Mouse (Mus musculus) intestine, postnatal 0 days (tissue): ENCODE results near the gene Gjb3. TPM values are rescaled to one million over a fixed set of nuclear protein-coding genes. Genes with fewer than 3 reads are reported as not detected.

ENCODE experiments used
- ATAC-seq: fragments of 200-750 bp; cut with Nextera tagmentation; 2 replicates; pipeline ENCODE4 v1.8.0; 2017; ENCODE audit warnings: mild to moderate bottlenecking, moderate TSS enrichment, moderate library complexity
- H3K27ac ChIP-seq: fragments of 300-500 bp; sonication (generic); 2 replicates; pipeline ENCODE4 v1.5.1; 2014; ENCODE audit warnings: mild to moderate bottlenecking, low read depth, low read length, moderate library complexity
- H3K27me3 ChIP-seq: fragments of 300-500 bp; sonication (generic); replicated peaks from 2 replicates; pipeline ENCODE4 v1.6.1; 2014; ENCODE audit warnings: low read length, mixed read lengths; ENCODE audit not compliant: control insufficient read depth, insufficient read depth
- H3K36me3 ChIP-seq: fragments of 300-500 bp; sonication (generic); 2 replicates; pipeline ENCODE4 v1.6.1; 2014; ENCODE audit warnings: mild to moderate bottlenecking, moderate library complexity; ENCODE audit not compliant: control insufficient read depth, insufficient read depth
- H3K4me1 ChIP-seq: fragments of 300-500 bp; sonication (generic); replicated peaks from 2 replicates; pipeline ENCODE4 v1.6.1; 2014; ENCODE audit warnings: antibody characterized with exemption, low read length, mixed read lengths; ENCODE audit not compliant: control insufficient read depth, insufficient read depth
- H3K4me2 ChIP-seq: fragments of 300-500 bp; sonication (generic); replicated peaks from 2 replicates; pipeline ENCODE4 v1.6.1; 2014; ENCODE audit warnings: low read depth, mild to moderate bottlenecking, moderate library complexity
- H3K4me3 ChIP-seq: fragments of 300-500 bp; sonication (generic); 2 replicates; pipeline ENCODE4 v1.5.1; 2014; ENCODE audit warnings: low read depth, low read length
- H3K9ac ChIP-seq: fragments of 300-500 bp; sonication (generic); 2 replicates; pipeline ENCODE4 v1.6.1; 2014; ENCODE audit warnings: mild to moderate bottlenecking, low read depth, low read length
- H3K9me3 ChIP-seq: fragments of 300-500 bp; sonication (generic); 2 replicates; pipeline ENCODE4 v1.6.1; 2016; ENCODE audit warnings: mixed run types; ENCODE audit not compliant: control insufficient read depth
- CTCF ChIP-seq: sonication (generic); IDR thresholded peaks from 2 replicates; pipeline ENCODE4 v1.5.1; 2016; ENCODE audit warnings: low read depth, mild to moderate bottlenecking, control low read depth, antibody characterized with exemption, moderate library complexity
- WGBS: fragments of 180-500 bp; shearing (Covaris S2); extraction: QIAGEN DNeasy Blood & Tissue Kit; methylation state at CpG from one replicate; pipeline ENCODE4 v1.1.7; 2014; 5-methylcytosine and 5-hydroxymethylcytosine counted together
- polyA plus RNA-seq: library from polyadenylated mRNA; unstranded; fragments of >200 nt; fragmentation: Nextera tagmentation; extraction: Ambion mirVana; gene quantifications from 2 replicates; pipeline ENCODE4 v1.2.1, GENCODE M21; 2015

Gjb3 gene
- polyA plus RNA-seq, 1 experiment from 2014 or later: 1.3 TPM

- Histone ChIP-seq H3K4me2 (no peak overlapping the region), H3K36me3 (no peaks in the 10 kb centered on the region), H3K27me3 (no peaks in the 10 kb centered on the region), H3K9ac (no peak overlapping the region), H3K4me1 (no peaks in the 10 kb centered on the region; the same call in 1 of the 2 replicates), H3K27ac (no peak overlapping the region), H3K9me3 (no peaks in the 10 kb centered on the region), H3K4me3 (no peak overlapping the region)
- ATAC-seq: no peak
- 61% methylated on average over 2 of the region's 2 CpGs for WGBS
- peak; percentile 60 for TF ChIP-seq CTCF
Measured at GRCm38 (mm10) chr4:127370447-127370846, 39.8 kb upstream of the Gjb3 start.

DNA sequence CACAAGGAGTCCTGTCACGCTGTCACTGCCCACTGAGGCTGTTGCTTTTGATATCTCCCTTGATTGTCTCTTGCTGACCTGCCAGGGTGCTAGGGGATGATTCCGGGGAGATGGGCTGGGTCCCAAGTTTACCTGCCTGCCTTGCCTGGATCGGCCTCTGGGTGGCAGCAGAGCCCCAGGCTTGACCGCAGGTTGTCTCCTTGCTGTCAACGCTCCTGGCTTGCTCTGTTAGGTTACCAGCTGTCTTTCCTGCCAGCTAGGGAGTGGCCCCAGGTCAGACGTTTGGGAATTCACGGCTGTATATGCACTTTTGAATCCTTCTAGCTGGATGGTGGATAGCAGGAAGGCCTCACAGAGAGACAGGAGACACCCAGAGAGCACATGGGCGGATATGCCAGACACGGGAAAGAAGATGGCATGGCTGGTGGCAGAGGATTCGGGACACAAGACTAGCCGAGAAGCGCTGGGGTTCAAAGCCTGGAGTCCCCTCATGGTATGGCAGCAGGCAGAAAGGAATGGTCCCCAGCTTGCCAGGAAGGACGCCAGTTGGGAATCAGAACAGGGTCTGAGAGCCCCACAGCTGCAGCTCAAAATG lies 37.8 kb upstream of the Gjb3 start:
- peak; percentile 22; the same call in 1 of the 2 replicates for ATAC-seq

GRCm38 (mm10) chr4:127365834-127366233 lies 35.2 kb upstream of the Gjb3 start:
- H3K27ac ChIP-seq: no peak overlapping the region
- no peaks in the 10 kb centered on the region for H3K36me3 ChIP-seq
- H3K9ac ChIP-seq: no peak overlapping the region
- H3K4me3 ChIP-seq: no peak overlapping the region
- H3K4me1 ChIP-seq: no peaks in the 10 kb centered on the region
- H3K9me3 ChIP-seq: no peaks in the 10 kb centered on the region
- no peaks in the 10 kb centered on the region for H3K27me3 ChIP-seq
- ATAC-seq: no peak
- TF ChIP-seq CTCF: no peak
- 17% methylated on average over 4 of the region's 4 CpGs for WGBS
- H3K4me2 ChIP-seq: no peak overlapping the region

More for the DNA sequence above, 37.8 kb upstream of the Gjb3 start:
- Histone ChIP-seq H3K4me2 (no peak overlapping the region), H3K4me1 (no peaks in the 10 kb centered on the region; the same call in 1 of the 2 replicates), H3K9ac (no peak overlapping the region), H3K36me3 (no peaks in the 10 kb centered on the region), H3K27ac (no peak overlapping the region), H3K27me3 (no peaks in the 10 kb centered on the region), H3K4me3 (no peak overlapping the region), H3K9me3 (no peaks in the 10 kb centered on the region)
- WGBS: 27% methylated on average over 13 of the region's 13 CpGs
- TF ChIP-seq CTCF: peak; percentile 99

- Histone ChIP-seq H3K9me3 (no peaks in the 10 kb centered on the region), H3K9ac (no peak overlapping the region), H3K36me3 (no peaks in the 10 kb centered on the region), H3K27ac (no peak overlapping the region), H3K27me3 (no peaks in the 10 kb centered on the region), H3K4me3 (no peak overlapping the region), H3K4me1 (no peaks in the 10 kb centered on the region), H3K4me2 (no peak overlapping the region)
- no peak for TF ChIP-seq CTCF
- 41% methylated on average over 5 of the region's 5 CpGs for WGBS
- no peak for ATAC-seq
Measured at GRCm38 (mm10) chr4:127365433-127365832, 34.8 kb upstream of the Gjb3 start.

GRCm38 (mm10) chr4:127364431-127364830 lies 33.8 kb upstream of the Gjb3 start:
- no peak for TF ChIP-seq CTCF
- no peaks in the 10 kb centered on the region for H3K9me3 ChIP-seq
- H3K27ac ChIP-seq: no peak overlapping the region
- no peaks in the 10 kb centered on the region for H3K4me1 ChIP-seq
- H3K4me2 ChIP-seq: no peak overlapping the region
- H3K36me3 ChIP-seq: no peaks in the 10 kb centered on the region
- no peaks in the 10 kb centered on the region for H3K27me3 ChIP-seq
- no peak for ATAC-seq
- WGBS: 62% methylated on average over 6 of the region's 6 CpGs
- no peak overlapping the region for H3K4me3 ChIP-seq
- H3K9ac ChIP-seq: no peak overlapping the region

- H3K9ac ChIP-seq: no peak overlapping the region
- TF ChIP-seq CTCF: peak; percentile 56
- no peak overlapping the region for H3K27ac ChIP-seq
- H3K27me3 ChIP-seq: no peaks in the 10 kb centered on the region
- WGBS: 62% methylated on average over 4 of the region's 4 CpGs
- H3K4me3 ChIP-seq: no peak overlapping the region
- no peaks in the 10 kb centered on the region for H3K4me1 ChIP-seq
- no peak for ATAC-seq
- no peak overlapping the region for H3K4me2 ChIP-seq
- no peaks in the 10 kb centered on the region for H3K36me3 ChIP-seq
- H3K9me3 ChIP-seq: no peaks in the 10 kb centered on the region
Measured at GRCm38 (mm10) chr4:127363331-127363730, 32.7 kb upstream of the Gjb3 start.

DNA sequence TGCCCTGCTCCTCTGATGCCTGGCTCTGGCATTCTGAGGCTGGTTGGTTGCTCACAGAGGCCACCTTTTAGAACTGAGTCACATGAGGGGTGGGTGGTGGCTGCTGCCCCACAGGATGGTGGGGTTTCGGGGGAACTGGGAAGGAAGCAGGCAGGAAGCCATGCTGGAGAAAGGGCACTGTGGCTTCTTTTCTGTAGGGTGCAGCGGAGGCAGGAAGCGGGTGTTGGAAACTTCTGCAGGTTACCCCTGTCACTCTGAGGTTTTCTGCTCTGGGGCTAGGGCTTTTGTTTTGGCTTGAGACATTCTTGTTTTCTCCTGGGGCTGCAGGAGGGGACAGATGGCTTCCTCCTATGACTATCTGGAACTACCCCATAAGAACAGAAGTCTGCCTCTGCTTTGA lies 31.9 kb upstream of the Gjb3 start:
- no peak overlapping the region for H3K4me2 ChIP-seq
- no peak overlapping the region for H3K4me3 ChIP-seq
- no peaks in the 10 kb centered on the region for H3K9me3 ChIP-seq
- H3K9ac ChIP-seq: no peak overlapping the region
- WGBS: 71% methylated on average over 3 of the region's 3 CpGs
- no peak for ATAC-seq
- no peak overlapping the region for H3K27ac ChIP-seq
- no peaks in the 10 kb centered on the region for H3K36me3 ChIP-seq
- no peak for TF ChIP-seq CTCF
- no peaks in the 10 kb centered on the region for H3K27me3 ChIP-seq
- no peaks in the 10 kb centered on the region for H3K4me1 ChIP-seq
